Mouse (Mus musculus): ENCODE results near the gene Cacna1d.

- no peak for TF ChIP-seq POLR2A (IDR thresholded peaks at IDR 0.05; ENCODE audit: low read depth, low read length)
- TF ChIP-seq CTCF (conservative IDR thresholded peaks at IDR 0.05 in 1 of 2, IDR thresholded peaks at IDR 0.05 in 1 of 2; ENCODE audit: low read depth in 2 of 2, low read length in 2 of 2): no peak
- no peak for TF ChIP-seq EP300 (IDR thresholded peaks at IDR 0.05; ENCODE audit: low read length)
- no peak for TF ChIP-seq IRF4 (IDR thresholded peaks at IDR 0.05; ENCODE audit: low read depth, low read length)
- TF ChIP-seq MXI1 (IDR thresholded peaks at IDR 0.05; ENCODE audit: low read depth, low read length): no peak
- no peak for TF ChIP-seq ZNF384 (IDR thresholded peaks at IDR 0.05; ENCODE audit: low read depth, low read length)
- TF ChIP-seq ZC3H11A (IDR thresholded peaks at IDR 0.05; ENCODE audit: low read depth, low read length): no peak
- no peak for TF ChIP-seq CHD2 (IDR thresholded peaks at IDR 0.05; ENCODE audit: low read length)
- TF ChIP-seq SIN3A (IDR thresholded peaks at IDR 0.05; ENCODE audit: low read length): no peak
- TF ChIP-seq CHD1 (IDR thresholded peaks at IDR 0.05; ENCODE audit: low read depth, low read length): no peak
- TF ChIP-seq E2F4 (IDR thresholded peaks at IDR 0.05; ENCODE audit: insufficient replicate concordance, low read depth, low read length): no peak
- no peak for TF ChIP-seq ELF1 (IDR thresholded peaks at IDR 0.05; ENCODE audit: low read depth, low read length)
- TF ChIP-seq HCFC1 (IDR thresholded peaks at IDR 0.05; ENCODE audit: low read depth, low read length): no peak
- TF ChIP-seq POLR2AphosphoS2 (IDR thresholded peaks at IDR 0.05; ENCODE audit: low read depth, low read length): no peak
Measured at GRCm38 (mm10) chr14:30414131-30414530, 77.1 kb downstream of the Cacna1d start.

Measured in CH12.LX (cell line).